Mouse (Mus musculus): ENCODE results near the gene Olfr172. TPM values are rescaled to one million over a fixed set of nuclear protein-coding genes. Genes with fewer than 3 reads are reported as not detected.

Olfr172 gene
- polyA plus RNA-seq (2012; rRNA removed) = not detected in 2 replicates

DNA sequence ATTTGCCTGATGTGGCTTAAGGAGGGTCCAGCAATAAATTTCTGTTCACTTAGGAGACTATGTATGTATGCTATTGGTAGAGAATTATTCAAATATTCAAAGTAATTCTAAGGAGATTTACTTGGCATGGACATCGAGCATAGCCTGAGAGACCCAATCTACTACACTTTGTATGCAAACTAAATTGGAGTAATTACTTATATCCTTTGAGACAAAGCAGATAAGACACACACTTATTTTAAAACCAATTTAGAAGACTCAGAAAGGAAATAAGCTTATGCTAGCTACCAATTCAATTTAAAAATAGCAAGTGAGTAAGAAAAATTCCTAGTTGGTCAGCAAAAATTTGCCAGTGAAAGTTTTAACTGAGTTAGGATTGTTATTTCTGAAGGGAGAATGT is at the start of gene Olfr172:
TSS of gene Olfr172 (minus strand) at position 101 of the 400 bp plus-strand sequence.
- Histone ChIP-seq H3K27me3 (ENCODE audit: control insufficient read depth, insufficient read depth, low read length) (no peaks in the 10 kb centered on the region), H3K27ac (ENCODE audit: insufficient read depth, low read length) (no peak within 1 kb of the TSS), H3K36me3 (ENCODE audit: control insufficient read depth, insufficient read depth, low read length) (no peaks in the 10 kb centered on the region), H3K4me3 (ENCODE audit: extremely low read depth, insufficient read depth, insufficient read length) (no peak within 1 kb of the TSS), H3K4me1 (ENCODE audit: control insufficient read depth, insufficient read depth, insufficient read length) (no peaks in the 10 kb centered on the region)
- TF ChIP-seq POLR2A (IDR thresholded peaks at IDR 0.05; ENCODE audit: low read depth, low read length) = no peak
- no peak for TF ChIP-seq CTCF (IDR thresholded peaks at IDR 0.05; ENCODE audit: extremely low read depth, insufficient read depth, insufficient read length, insufficient replicate concordance)
- DNase-seq (ENCODE audit: low read depth in 1 of 2, low spot score in 2 of 2) = no peak
- WGBS = 86% methylated on average over 1 of the region's 1 CpGs

DNA sequence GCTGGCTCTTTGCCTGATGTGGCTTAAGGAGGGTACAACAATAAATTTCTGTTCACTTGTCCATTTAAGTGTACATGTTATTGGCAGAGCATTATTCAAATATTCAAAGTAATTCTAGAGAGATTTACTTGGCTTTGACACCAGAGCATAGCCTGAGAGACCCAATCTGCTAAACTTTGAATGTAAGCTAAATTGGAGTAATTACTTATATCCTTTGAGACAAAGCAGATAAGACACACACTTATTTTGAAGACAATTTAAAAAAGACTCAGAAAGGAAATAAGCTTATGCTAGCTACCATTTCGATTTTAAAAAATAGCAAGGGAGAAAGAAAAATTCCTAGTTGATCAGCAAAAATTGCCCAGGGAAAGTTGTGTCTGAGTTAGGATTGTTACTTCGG is 37.2 kb upstream of the Olfr172 start, which contains the start of gene Olfr173:
TSS of gene Olfr173 (minus strand) at position 101 of the 400 bp plus-strand sequence.
- no peak for DNase-seq (ENCODE audit: low read depth in 1 of 2, low spot score in 2 of 2)
- TF ChIP-seq POLR2A (IDR thresholded peaks at IDR 0.05; ENCODE audit: low read depth, low read length) (no peak), CTCF (IDR thresholded peaks at IDR 0.05; ENCODE audit: extremely low read depth, insufficient read depth, insufficient read length, insufficient replicate concordance) (no peak)
- H3K36me3 ChIP-seq (ENCODE audit: control insufficient read depth, insufficient read depth, low read length) = no peaks in the 10 kb centered on the region
- no peaks in the 10 kb centered on the region for H3K4me1 ChIP-seq (ENCODE audit: control insufficient read depth, insufficient read depth, insufficient read length)
- no peaks in the 10 kb centered on the region for H3K27me3 ChIP-seq (ENCODE audit: control insufficient read depth, insufficient read depth, low read length)
- WGBS = 77% methylated on average over 2 of the region's 2 CpGs
- no peak within 1 kb of the TSS for H3K4me3 ChIP-seq (ENCODE audit: extremely low read depth, insufficient read depth, insufficient read length)
- H3K27ac ChIP-seq (ENCODE audit: insufficient read depth, low read length) = no peak within 1 kb of the TSS

DNA sequence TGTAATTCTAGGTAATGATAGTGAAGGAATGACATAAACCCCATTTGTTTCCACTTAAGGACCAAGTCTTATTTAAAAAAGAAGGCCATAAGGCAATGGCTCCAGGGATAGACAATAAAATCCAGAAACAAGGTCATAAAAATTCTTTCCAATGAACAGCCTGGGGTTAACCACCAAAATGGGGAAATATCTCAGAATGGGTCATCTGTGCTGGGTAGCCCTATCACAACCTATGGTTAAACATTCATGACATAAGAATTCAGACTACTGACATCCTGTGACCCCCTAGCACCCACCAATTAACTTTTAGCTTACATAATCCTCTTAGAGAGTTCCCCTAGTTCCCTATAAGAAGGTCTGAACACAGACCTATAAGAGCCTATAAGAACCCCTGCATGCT is 6.8 kb downstream of the Olfr172 start:
- H3K27me3 ChIP-seq (ENCODE audit: control insufficient read depth, insufficient read depth, low read length) = no peaks in the 10 kb centered on the region
- no peaks in the 10 kb centered on the region for H3K4me1 ChIP-seq (ENCODE audit: control insufficient read depth, insufficient read depth, insufficient read length)
- no peak for TF ChIP-seq CTCF (IDR thresholded peaks at IDR 0.05; ENCODE audit: extremely low read depth, insufficient read depth, insufficient read length, insufficient replicate concordance)
- TF ChIP-seq POLR2A (IDR thresholded peaks at IDR 0.05; ENCODE audit: low read depth, low read length) = no peak
- H3K36me3 ChIP-seq (ENCODE audit: control insufficient read depth, insufficient read depth, low read length) = no peaks in the 10 kb centered on the region
- no peak for DNase-seq (ENCODE audit: low read depth in 1 of 2, low spot score in 2 of 2)
- no peak overlapping the region for H3K4me3 ChIP-seq (ENCODE audit: extremely low read depth, insufficient read depth, insufficient read length)
- no peak overlapping the region for H3K27ac ChIP-seq (ENCODE audit: insufficient read depth, low read length)

DNA sequence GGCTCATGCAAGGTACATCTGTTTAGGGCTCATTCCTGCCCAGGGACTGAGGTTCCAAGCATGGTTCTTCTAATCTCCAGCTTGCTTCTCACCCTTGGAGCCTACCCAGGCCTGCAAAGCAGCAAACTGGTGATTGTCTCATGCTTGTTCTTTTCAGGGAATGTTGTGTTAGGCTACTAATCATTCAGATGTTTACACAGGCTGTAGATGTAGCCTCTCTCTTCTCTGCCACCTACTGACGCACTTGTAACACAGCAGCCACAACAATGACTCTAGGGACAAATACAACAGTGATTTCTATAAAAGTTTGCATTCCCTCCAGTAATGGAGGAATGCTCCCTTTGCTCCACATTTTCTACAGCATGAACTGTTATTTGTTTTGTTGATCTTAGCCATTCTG is 11.7 kb downstream of the Olfr172 start:
- TF ChIP-seq POLR2A (IDR thresholded peaks at IDR 0.05; ENCODE audit: low read depth, low read length) = no peak
- TF ChIP-seq CTCF (IDR thresholded peaks at IDR 0.05; ENCODE audit: extremely low read depth, insufficient read depth, insufficient read length, insufficient replicate concordance) = no peak
- no peak for DNase-seq (ENCODE audit: low read depth in 1 of 2, low spot score in 2 of 2)
- 22% methylated on average over 1 of the region's 1 CpGs for WGBS

DNA sequence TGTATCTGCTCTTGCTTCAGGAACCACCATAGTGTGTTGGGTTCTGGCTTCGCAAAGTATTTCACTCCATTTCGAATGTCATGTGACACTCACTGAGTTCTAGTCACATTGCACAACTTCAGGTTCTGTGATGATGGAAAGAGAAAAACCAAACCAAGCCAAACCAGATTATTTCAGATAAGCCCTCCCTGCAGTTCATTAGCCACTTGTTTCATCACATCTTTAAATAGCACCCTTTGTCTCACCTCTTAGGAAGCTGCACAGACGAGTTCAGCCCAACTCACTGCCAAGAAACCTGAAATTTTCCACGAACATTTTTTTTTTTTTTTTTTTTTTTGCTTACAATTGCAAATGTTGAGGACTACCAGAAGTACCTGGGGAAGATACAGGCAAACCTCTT is 16.3 kb downstream of the Olfr172 start:
- TF ChIP-seq POLR2A (IDR thresholded peaks at IDR 0.05; ENCODE audit: low read depth, low read length) (no peak), CTCF (IDR thresholded peaks at IDR 0.05; ENCODE audit: extremely low read depth, insufficient read depth, insufficient read length, insufficient replicate concordance) (no peak)
- no peaks in the 10 kb centered on the region for H3K27me3 ChIP-seq (ENCODE audit: control insufficient read depth, insufficient read depth, low read length)
- no peak overlapping the region for H3K4me3 ChIP-seq (ENCODE audit: extremely low read depth, insufficient read depth, insufficient read length)
- no peaks in the 10 kb centered on the region; the same call in 1 of the 2 replicates for H3K36me3 ChIP-seq (ENCODE audit: control insufficient read depth, insufficient read depth, low read length)
- DNase-seq (ENCODE audit: low read depth in 1 of 2, low spot score in 2 of 2) = no peak
- no peaks in the 10 kb centered on the region for H3K4me1 ChIP-seq (ENCODE audit: control insufficient read depth, insufficient read depth, insufficient read length)
- no peak overlapping the region for H3K27ac ChIP-seq (ENCODE audit: insufficient read depth, low read length)
- WGBS = 71% methylated on average over 4 of the region's 4 CpGs

More for the DNA sequence above, 11.7 kb downstream of the Olfr172 start:
- H3K27ac ChIP-seq (ENCODE audit: insufficient read depth, low read length) = no peak overlapping the region
- no peaks in the 10 kb centered on the region for H3K4me1 ChIP-seq (ENCODE audit: control insufficient read depth, insufficient read depth, insufficient read length)
- H3K4me3 ChIP-seq (ENCODE audit: extremely low read depth, insufficient read depth, insufficient read length) = no peak overlapping the region
- H3K36me3 ChIP-seq (ENCODE audit: control insufficient read depth, insufficient read depth, low read length) = no peaks in the 10 kb centered on the region
- H3K27me3 ChIP-seq (ENCODE audit: control insufficient read depth, insufficient read depth, low read length) = no peaks in the 10 kb centered on the region

DNA sequence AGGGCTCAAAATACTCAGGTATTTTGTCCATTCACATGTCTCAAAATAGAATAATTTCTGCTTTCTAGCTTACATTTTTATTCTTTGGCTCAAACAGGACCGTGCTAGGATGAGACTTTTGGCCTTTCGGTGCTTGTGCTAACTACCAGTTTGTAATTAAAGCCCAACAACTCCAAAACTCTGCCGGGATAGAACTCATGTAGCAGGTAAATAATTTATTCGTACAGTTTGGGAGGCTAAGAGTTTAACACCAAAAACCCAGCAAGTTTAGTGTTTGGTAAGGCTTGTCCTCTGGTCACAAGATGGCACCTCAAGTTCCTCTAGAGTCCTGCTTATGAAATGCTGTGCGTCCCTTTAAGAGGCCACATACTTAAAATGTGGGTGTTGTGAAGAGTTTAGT is 22.2 kb downstream of the Olfr172 start:
- DNase-seq (ENCODE audit: low read depth in 1 of 2, low spot score in 2 of 2) = no peak
- Histone ChIP-seq H3K36me3 (ENCODE audit: control insufficient read depth, insufficient read depth, low read length) (no peaks in the 10 kb centered on the region; the same call in 1 of the 2 replicates), H3K4me1 (ENCODE audit: control insufficient read depth, insufficient read depth, insufficient read length) (no peaks in the 10 kb centered on the region), H3K27ac (ENCODE audit: insufficient read depth, low read length) (no peak overlapping the region), H3K27me3 (ENCODE audit: control insufficient read depth, insufficient read depth, low read length) (no peaks in the 10 kb centered on the region), H3K4me3 (ENCODE audit: extremely low read depth, insufficient read depth, insufficient read length) (no peak overlapping the region)
- no peak for TF ChIP-seq POLR2A (IDR thresholded peaks at IDR 0.05; ENCODE audit: low read depth, low read length)
- WGBS = 95% methylated on average over 5 of the region's 5 CpGs

DNA sequence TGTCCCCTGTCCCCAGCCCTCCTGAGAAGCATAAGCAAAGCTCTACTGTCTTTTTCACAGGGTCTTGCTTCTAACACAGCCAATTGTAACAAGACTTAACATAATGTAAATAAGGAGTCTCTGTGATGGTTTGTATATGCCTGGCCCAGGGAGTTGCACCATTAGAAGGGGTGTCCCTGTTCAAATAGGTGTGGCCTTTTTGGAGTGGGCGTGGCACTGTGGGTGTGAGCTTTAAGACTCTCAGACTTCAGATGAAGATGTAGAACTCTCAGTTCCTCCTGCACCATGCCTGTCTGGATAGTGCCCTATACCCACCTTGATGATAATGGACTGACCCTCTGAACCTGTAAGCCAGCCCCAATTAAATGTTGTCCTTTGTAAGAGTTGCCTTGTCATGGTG is 24.2 kb downstream of the Olfr172 start:
- DNase-seq (ENCODE audit: low read depth in 1 of 2, low spot score in 2 of 2) = no peak
- TF ChIP-seq POLR2A (IDR thresholded peaks at IDR 0.05; ENCODE audit: low read depth, low read length) = no peak
- TF ChIP-seq CTCF (IDR thresholded peaks at IDR 0.05; ENCODE audit: extremely low read depth, insufficient read depth, insufficient read length, insufficient replicate concordance) = no peak
- 82% methylated on average over 1 of the region's 1 CpGs for WGBS
- Histone ChIP-seq H3K27me3 (ENCODE audit: control insufficient read depth, insufficient read depth, low read length) (no peaks in the 10 kb centered on the region), H3K36me3 (ENCODE audit: control insufficient read depth, insufficient read depth, low read length) (no peaks in the 10 kb centered on the region; the same call in none of the 2 replicates), H3K27ac (ENCODE audit: insufficient read depth, low read length) (no peak overlapping the region), H3K4me1 (ENCODE audit: control insufficient read depth, insufficient read depth, insufficient read length) (no peaks in the 10 kb centered on the region), H3K4me3 (ENCODE audit: extremely low read depth, insufficient read depth, insufficient read length) (no peak overlapping the region)

Measured in spleen, adult 2 months (tissue).